Mouse (Mus musculus): Measurements from ENCODE around the gene Rnf180.

GRCm38 (mm10) chr13:105134397-105134796 lies 160.2 kb downstream of the Rnf180 start:
- TF ChIP-seq POLR2A (IDR thresholded peaks at IDR 0.05; ENCODE audit: low read depth, low read length) (no peak), CHD1 (IDR thresholded peaks at IDR 0.05; ENCODE audit: low read depth, low read length) (no peak), CTCF (conservative IDR thresholded peaks at IDR 0.05 in 1 of 2, IDR thresholded peaks at IDR 0.05 in 1 of 2; ENCODE audit: low read depth in 2 of 2, low read length in 2 of 2) (no peak), TCF12 (IDR thresholded peaks at IDR 0.05; ENCODE audit: low read depth, low read length) (no peak), POLR2AphosphoS2 (IDR thresholded peaks at IDR 0.05; ENCODE audit: low read depth, low read length) (no peak), SIN3A (IDR thresholded peaks at IDR 0.05; ENCODE audit: low read length) (no peak), NELFE (IDR thresholded peaks at IDR 0.05; ENCODE audit: low read depth, low read length) (no peak)
